Mouse (Mus musculus) small intestine, adult 2 months (tissue): ENCODE results near the gene Fcna.

Experiments
- CTCF ChIP-seq: fragments of 200-500 bp; IDR thresholded peaks from 2 replicates; pipeline ENCODE4 v1.5.1; 2012; ENCODE audit warnings: low read depth, mild to moderate bottlenecking, control low read depth, inconsistent platforms, low read length, moderate library complexity, mixed read lengths; ENCODE audit not compliant: insufficient replicate concordance, insufficient read length; ENCODE audit errors: extremely low read depth
- POLR2A ChIP-seq: fragments of 200-500 bp; IDR thresholded peaks from 2 replicates; pipeline ENCODE4 v1.6.1; 2012; ENCODE audit warnings: low read depth, mild to moderate bottlenecking, control low read depth, inconsistent platforms, low read length, moderate library complexity

DNA sequence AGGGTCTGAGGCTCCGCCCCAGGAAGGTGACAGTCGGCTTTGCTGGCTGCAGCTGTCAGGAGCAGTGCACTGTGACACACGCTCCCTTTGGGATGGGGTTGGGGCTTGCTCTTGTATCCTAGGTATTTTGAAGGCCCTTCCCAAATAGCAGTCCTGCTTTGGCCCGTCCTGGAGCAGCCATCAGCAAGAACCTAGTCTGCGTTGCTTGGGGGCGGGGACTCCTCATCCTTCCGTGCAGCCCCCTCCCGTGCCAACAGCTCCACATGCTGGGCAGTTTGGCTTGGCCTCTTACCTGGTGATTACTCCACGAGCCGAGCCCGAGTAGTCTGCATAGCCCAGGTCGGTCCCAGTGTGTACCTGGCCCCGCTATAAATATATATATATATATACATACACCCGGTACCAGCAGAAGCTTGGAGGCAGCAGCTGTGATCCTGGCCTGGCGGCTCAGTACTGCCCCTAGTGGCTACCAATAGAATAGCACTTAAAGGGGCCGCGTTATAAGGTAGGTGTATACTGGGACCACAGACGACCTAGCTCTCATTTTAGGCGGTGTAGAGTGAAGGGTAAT, 46.5 kb downstream of the Fcna start, which contains the start of gene Ajm1:
- TF ChIP-seq POLR2A: no peak
- TF ChIP-seq CTCF: peak; percentile 85; the same call in 1 of the 2 replicates
